Mouse (Mus musculus) midbrain, postnatal 0 days (tissue): ENCODE measurements around the gene Sdk1. TPM values are rescaled to one million over a fixed set of nuclear protein-coding genes. Genes with fewer than 3 reads are reported as not detected.

Experiments used
- ATAC-seq: fragments of 200-750 bp; cut with Nextera tagmentation; 2 replicates; pipeline ENCODE4 v1.8.0; 2017; ENCODE audit warnings: moderate number of reproducible peaks, mild to moderate bottlenecking, moderate TSS enrichment, moderate library complexity; ENCODE audit not compliant: low FRiP score
- DNase-seq: peaks from one replicate; pipeline ENCODE4 v3.0.0-alpha.2; 2015; ENCODE audit warnings: low spot score
- H3K27ac ChIP-seq: fragments of 300-500 bp; sonication (generic); 2 replicates; pipeline ENCODE4 v1.5.1; 2014; ENCODE audit warnings: low read depth, mild to moderate bottlenecking, low read length, mixed read lengths
- H3K27me3 ChIP-seq: fragments of 300-500 bp; sonication (generic); 2 replicates; pipeline ENCODE4 v1.6.1; 2014; ENCODE audit warnings: low read length, control low read depth, mixed read lengths; ENCODE audit not compliant: insufficient read depth
- H3K36me3 ChIP-seq: fragments of 300-500 bp; sonication (generic); 2 replicates; pipeline ENCODE4 v1.6.1; 2014; ENCODE audit warnings: low read length, control low read depth, mixed read lengths; ENCODE audit not compliant: insufficient read depth
- H3K4me1 ChIP-seq: fragments of 300-500 bp; sonication (generic); 2 replicates; pipeline ENCODE4 v1.6.1; 2014; ENCODE audit warnings: mild to moderate bottlenecking, control low read depth, antibody characterized with exemption, low read length, mixed read lengths; ENCODE audit not compliant: insufficient read depth
- H3K4me2 ChIP-seq: fragments of 300-500 bp; sonication (generic); 2 replicates; pipeline ENCODE4 v1.6.1; 2014; ENCODE audit warnings: low read depth, mild to moderate bottlenecking, low read length, mixed read lengths; ENCODE audit not compliant: poor library complexity, severe bottlenecking
- H3K4me3 ChIP-seq: fragments of 300-500 bp; sonication (generic); 2 replicates; pipeline ENCODE4 v1.5.1; 2014; ENCODE audit warnings: low read depth, mild to moderate bottlenecking, low read length, moderate library complexity
- H3K9ac ChIP-seq: fragments of 300-500 bp; sonication (generic); replicated peaks from 2 replicates; pipeline ENCODE4 v1.6.1; 2014; ENCODE audit warnings: mild to moderate bottlenecking, low read length, moderate library complexity, mixed read lengths; ENCODE audit not compliant: poor library complexity, severe bottlenecking
- H3K9me3 ChIP-seq: fragments of 300-500 bp; sonication (generic); 2 replicates; pipeline ENCODE4 v1.6.1; 2016; ENCODE audit warnings: low read length, control low read depth
- CTCF ChIP-seq: IDR thresholded peaks from 2 replicates; pipeline ENCODE4 v1.5.1; 2016; ENCODE audit warnings: antibody characterized with exemption, mild to moderate bottlenecking
- WGBS: fragments of 180-500 bp; shearing (Covaris S2); extraction: QIAGEN DNeasy Blood & Tissue Kit; methylation state at CpG from one replicate; pipeline ENCODE4 v1.1.7; 2014; 5-methylcytosine and 5-hydroxymethylcytosine counted together
- polyA plus RNA-seq: library from polyadenylated mRNA; unstranded; fragments of >200 nt; fragmentation: Nextera tagmentation; extraction: Ambion mirVana; gene quantifications from 2 replicates; pipeline ENCODE4 v1.2.1, GENCODE M21; 2015
- total RNA-seq: library from RNA; depleted of rRNA; stranded (reverse); fragments of >200 nt; gene quantifications from 2 replicates; pipeline ENCODE4 v1.2.3, GENCODE M21; 2014

Sdk1 gene
- total and polyA plus RNA-seq, 2 experiments from 2014 or later, result 2.6 to 26.7 TPM

- Histone ChIP-seq H3K27ac (no peak overlapping the region), H3K4me3 (no peak overlapping the region), H3K9me3 (no peaks in the 10 kb centered on the region), H3K27me3 (no peaks in the 10 kb centered on the region), H3K4me1 (no peaks in the 10 kb centered on the region), H3K36me3 (no peaks in the 10 kb centered on the region), H3K9ac (no peak overlapping the region), H3K4me2 (no peak overlapping the region)
- no peak for TF ChIP-seq CTCF
- WGBS, result 21% methylated on average over 1 of the region's 1 CpGs
- ATAC-seq, result no peak
- no peak for DNase-seq
Measured at GRCm38 (mm10) chr5:141987287-141987799, 746.1 kb downstream of the Sdk1 start.

DNA sequence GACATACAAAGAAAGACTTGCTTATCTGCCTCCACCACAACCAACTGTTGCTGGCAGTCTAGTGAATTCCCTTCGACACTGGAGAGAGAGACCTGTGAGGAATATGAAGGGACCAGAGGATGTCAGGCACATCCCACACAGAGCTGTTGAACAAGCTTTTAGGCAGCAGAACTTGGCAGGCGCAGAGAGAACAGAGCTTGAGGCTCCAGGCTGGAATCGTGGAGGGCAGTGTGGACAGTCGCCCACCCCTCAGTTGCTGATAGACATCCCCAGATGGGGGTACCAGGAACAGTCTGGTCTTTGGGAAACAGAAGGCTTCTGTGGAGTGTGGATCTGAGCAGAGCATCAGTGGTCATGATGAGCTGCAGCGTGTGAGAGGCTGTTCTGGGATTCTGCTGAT is 747.4 kb downstream of the Sdk1 start:
- no peaks in the 10 kb centered on the region for H3K9me3 ChIP-seq
- no peaks in the 10 kb centered on the region for H3K36me3 ChIP-seq
- no peak overlapping the region for H3K9ac ChIP-seq
- H3K27me3 ChIP-seq, result no peaks in the 10 kb centered on the region
- ATAC-seq, result no peak
- no peak overlapping the region for H3K4me2 ChIP-seq
- no peaks in the 10 kb centered on the region for H3K4me1 ChIP-seq
- no peak overlapping the region for H3K4me3 ChIP-seq
- 81% methylated on average over 5 of the region's 5 CpGs for WGBS
- no peak for TF ChIP-seq CTCF
- H3K27ac ChIP-seq, result no peak overlapping the region
- no peak for DNase-seq

DNA sequence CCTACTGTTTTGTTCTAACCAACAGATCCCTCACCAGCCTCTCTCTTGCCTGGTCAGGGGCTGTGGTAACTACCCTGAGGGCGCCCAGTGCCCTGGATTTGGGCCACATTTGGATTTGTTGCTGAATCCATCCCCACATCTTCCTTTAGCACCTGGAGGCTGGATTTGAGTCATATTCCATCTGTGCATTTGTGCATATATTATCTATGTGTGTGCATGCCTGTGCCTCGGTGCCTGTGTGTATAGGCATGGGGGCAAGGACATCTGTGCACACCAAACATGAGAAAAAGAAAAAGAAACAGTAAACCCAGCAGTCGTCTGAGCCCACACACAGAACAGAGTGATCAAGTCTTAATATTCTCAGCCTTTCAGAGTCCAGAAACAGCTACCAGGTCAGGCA is 752.9 kb downstream of the Sdk1 start:
- H3K9me3 ChIP-seq, result no peaks in the 10 kb centered on the region
- DNase-seq, result no peak
- H3K9ac ChIP-seq, result no peak overlapping the region
- no peak overlapping the region for H3K27ac ChIP-seq
- H3K4me3 ChIP-seq, result no peak overlapping the region
- WGBS, result 80% methylated on average over 3 of the region's 3 CpGs
- H3K4me2 ChIP-seq, result no peak overlapping the region
- no peaks in the 10 kb centered on the region for H3K36me3 ChIP-seq
- no peaks in the 10 kb centered on the region for H3K4me1 ChIP-seq
- H3K27me3 ChIP-seq, result no peaks in the 10 kb centered on the region
- no peak for TF ChIP-seq CTCF
- no peak for ATAC-seq

DNA sequence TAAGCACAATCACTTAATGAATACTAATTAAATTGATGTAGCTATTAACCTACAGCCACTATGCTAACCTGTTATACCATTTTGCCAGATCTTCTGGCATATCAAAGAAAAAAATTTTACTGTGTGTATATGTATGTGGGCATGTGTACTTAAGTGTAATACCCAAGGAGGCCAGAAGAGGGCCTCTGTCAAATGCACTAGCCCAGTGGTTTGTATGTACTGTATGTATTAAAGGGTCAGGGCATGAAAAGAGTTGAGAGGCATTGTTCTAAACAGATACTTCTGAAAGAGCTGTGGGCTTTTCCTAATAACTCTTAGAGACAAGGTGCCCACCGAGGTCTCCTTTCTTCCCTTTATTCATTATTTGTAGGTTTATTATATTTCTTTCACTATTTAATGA is 759.0 kb downstream of the Sdk1 start:
- WGBS, result 96% methylated on average over 1 of the region's 1 CpGs
- DNase-seq, result no peak
- no peak overlapping the region for H3K4me2 ChIP-seq

GRCm38 (mm10) chr5:142001131-142001530 is 759.8 kb downstream of the Sdk1 start:
- ATAC-seq, result no peak
- Histone ChIP-seq H3K27ac (no peak overlapping the region), H3K4me1 (no peaks in the 10 kb centered on the region), H3K4me3 (no peak overlapping the region), H3K4me2 (no peak overlapping the region), H3K36me3 (no peaks in the 10 kb centered on the region), H3K27me3 (no peaks in the 10 kb centered on the region), H3K9ac (no peak overlapping the region), H3K9me3 (no peaks in the 10 kb centered on the region)
- WGBS, result 55% methylated on average over 6 of the region's 6 CpGs
- no peak for TF ChIP-seq CTCF
- no peak for DNase-seq

More for the DNA sequence above, 759.0 kb downstream of the Sdk1 start:
- Histone ChIP-seq H3K4me3 (no peak overlapping the region), H3K36me3 (no peaks in the 10 kb centered on the region), H3K4me1 (no peaks in the 10 kb centered on the region), H3K27me3 (no peaks in the 10 kb centered on the region), H3K27ac (no peak overlapping the region), H3K9me3 (no peaks in the 10 kb centered on the region), H3K9ac (no peak overlapping the region)
- no peak; the same call in 1 of the 2 replicates for TF ChIP-seq CTCF
- ATAC-seq, result no peak

DNA sequence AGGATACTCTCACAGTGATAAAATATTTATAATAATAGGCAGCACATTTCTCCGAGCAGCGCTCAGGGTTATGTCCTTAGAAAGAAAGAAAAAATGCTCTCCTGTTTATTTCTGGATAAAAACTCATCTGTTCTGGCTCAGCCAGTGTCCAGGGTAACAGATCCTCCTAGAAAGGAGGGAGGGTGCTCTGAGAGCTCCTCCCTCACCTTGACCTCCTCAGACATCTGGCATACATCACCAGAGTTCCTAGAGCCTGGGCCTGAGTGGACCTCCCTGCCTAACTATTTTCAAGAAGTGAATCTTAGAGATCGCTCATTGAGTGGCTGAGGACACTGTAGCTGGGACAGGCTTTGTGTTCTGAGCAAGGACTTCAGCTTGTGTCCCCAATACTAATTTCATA is 760.7 kb downstream of the Sdk1 start:
- WGBS, result 76% methylated on average over 3 of the region's 3 CpGs
- no peaks in the 10 kb centered on the region for H3K27me3 ChIP-seq
- no peak overlapping the region for H3K4me3 ChIP-seq
- no peaks in the 10 kb centered on the region for H3K4me1 ChIP-seq
- TF ChIP-seq CTCF, result no peak
- ATAC-seq (no peak), DNase-seq (no peak)
- no peaks in the 10 kb centered on the region for H3K9me3 ChIP-seq
- H3K4me2 ChIP-seq, result no peak overlapping the region
- H3K36me3 ChIP-seq, result no peaks in the 10 kb centered on the region
- no peak overlapping the region for H3K27ac ChIP-seq
- H3K9ac ChIP-seq, result no peak overlapping the region
